Mouse (Mus musculus): ENCODE measurements at regions not wholly inside any gene's neighbourhood (a gene's known extent, or its start where the extent isn't known, plus 50 kb on each side); places are given as distances from the start of the nearest gene placed in this dataset.

- DNase-seq (ENCODE audit: low read depth): no peak
Observed at GRCm38 (mm10) chr17:27364899-27365298, 156.3 kb downstream of the Grm4 start.

- no peak for DNase-seq (ENCODE audit: low read depth)
Observed at GRCm38 (mm10) chr17:27364338-27364737, 156.9 kb downstream of the Grm4 start.

GRCm38 (mm10) chr17:27363911-27364310 lies 157.3 kb downstream of the Grm4 start:
- no peak for DNase-seq (ENCODE audit: low read depth)

- no peak for DNase-seq (ENCODE audit: low read depth)
Observed at GRCm38 (mm10) chr17:27362221-27362620, 158.0 kb upstream of the Lemd2 start.

GRCm38 (mm10) chr17:27361362-27361761 lies 157.1 kb upstream of the Lemd2 start:
- peak; percentile 28 for DNase-seq (ENCODE audit: low read depth)

GRCm38 (mm10) chr17:27356862-27357261 lies 152.6 kb upstream of the Lemd2 start:
- no peak for DNase-seq (ENCODE audit: low read depth)

GRCm38 (mm10) chr17:27355717-27356116 lies 151.4 kb upstream of the Lemd2 start:
- no peak for DNase-seq (ENCODE audit: low read depth)

GRCm38 (mm10) chr17:27355056-27355455 lies 150.8 kb upstream of the Lemd2 start:
- DNase-seq (ENCODE audit: low read depth): no peak

- DNase-seq (ENCODE audit: low read depth): no peak
Observed at GRCm38 (mm10) chr17:27349911-27350310, 145.6 kb upstream of the Lemd2 start.

- no peak for DNase-seq (ENCODE audit: low read depth)
Observed at GRCm38 (mm10) chr17:27349432-27349831, 145.2 kb upstream of the Lemd2 start.

- no peak for DNase-seq (ENCODE audit: low read depth)
Observed at GRCm38 (mm10) chr17:27341952-27342890, 138.0 kb upstream of the Lemd2 start.

GRCm38 (mm10) chr17:27339823-27340222 lies 135.6 kb upstream of the Lemd2 start:
- no peak for DNase-seq (ENCODE audit: low read depth)

GRCm38 (mm10) chr17:27339261-27339660 lies 135.0 kb upstream of the Lemd2 start:
- DNase-seq (ENCODE audit: low read depth): no peak

- DNase-seq (ENCODE audit: low read depth): no peak
Observed at GRCm38 (mm10) chr17:27335621-27336020, 131.4 kb upstream of the Lemd2 start.

- no peak for DNase-seq (ENCODE audit: low read depth)
Observed at GRCm38 (mm10) chr17:27333593-27333992, 129.3 kb upstream of the Lemd2 start.

GRCm38 (mm10) chr17:27333141-27333540 lies 128.9 kb upstream of the Lemd2 start:
- no peak for DNase-seq (ENCODE audit: low read depth)

GRCm38 (mm10) chr17:27332076-27332475 lies 127.8 kb upstream of the Lemd2 start:
- DNase-seq (ENCODE audit: low read depth): no peak

GRCm38 (mm10) chr17:27331630-27332029 lies 127.4 kb upstream of the Lemd2 start:
- DNase-seq (ENCODE audit: low read depth): no peak

- no peak for DNase-seq (ENCODE audit: low read depth)
Observed at GRCm38 (mm10) chr17:27329791-27330190, 125.5 kb upstream of the Lemd2 start.

GRCm38 (mm10) chr17:27329183-27329582 lies 124.9 kb upstream of the Lemd2 start:
- no peak for DNase-seq (ENCODE audit: low read depth)

GRCm38 (mm10) chr17:27325002-27325460 lies 120.8 kb upstream of the Lemd2 start:
- DNase-seq (ENCODE audit: low read depth): peak; percentile 88

- DNase-seq (ENCODE audit: low read depth): no peak
Observed at GRCm38 (mm10) chr17:27323513-27323912, 119.2 kb upstream of the Lemd2 start.

- DNase-seq (ENCODE audit: low read depth): no peak
Observed at GRCm38 (mm10) chr17:27322891-27323509, 118.7 kb upstream of the Lemd2 start.
